Mouse (Mus musculus): ENCODE measurements at regions not wholly inside any gene's neighbourhood (a gene's known extent, or its start where the extent isn't known, plus 50 kb on each side); places are given as distances from the start of the nearest gene placed in this dataset.

- H3K9ac ChIP-seq (replicated peaks): no peak overlapping the region
- ATAC-seq (ENCODE audit: low FRiP score): no peak
- no peaks in the 10 kb centered on the region; the same call in 1 of the 2 replicates for H3K27me3 ChIP-seq (replicated peaks)
- WGBS: 78% methylated on average over 6 of the region's 6 CpGs
- H3K36me3 ChIP-seq: no peaks in the 10 kb centered on the region
- no peaks in the 10 kb centered on the region for H3K9me3 ChIP-seq (replicated peaks)
- H3K4me3 ChIP-seq (replicated peaks): no peak overlapping the region
- no peak overlapping the region for H3K27ac ChIP-seq (replicated peaks)
- peaks cover 22% of the 10 kb centered on the region for H3K4me1 ChIP-seq
- no peak overlapping the region for H3K4me2 ChIP-seq
Measured at GRCm38 (mm10) chr3:149253080-149253479, 262.7 kb upstream of the Adgrl2 start.

- H3K4me2 ChIP-seq: no peak overlapping the region
- H3K4me3 ChIP-seq (replicated peaks): no peak overlapping the region
- no peak for ATAC-seq (ENCODE audit: low FRiP score)
- H3K27ac ChIP-seq (replicated peaks): no peak overlapping the region
- no peaks in the 10 kb centered on the region for H3K36me3 ChIP-seq
- H3K9me3 ChIP-seq (replicated peaks): no peaks in the 10 kb centered on the region
- WGBS: 23% methylated on average over 6 of the region's 6 CpGs
- H3K27me3 ChIP-seq (replicated peaks): no peaks in the 10 kb centered on the region; the same call in 1 of the 2 replicates
- no peak overlapping the region for H3K9ac ChIP-seq (replicated peaks)
- peaks cover 25% of the 10 kb centered on the region for H3K4me1 ChIP-seq
Measured at GRCm38 (mm10) chr3:149252144-149252543, 261.8 kb upstream of the Adgrl2 start.

- Histone ChIP-seq H3K27ac (replicated peaks) (peak overlapping the region; percentile 43; the same call in 1 of the 2 replicates), H3K9ac (replicated peaks) (no peak overlapping the region), H3K36me3 (no peaks in the 10 kb centered on the region), H3K27me3 (replicated peaks) (no peaks in the 10 kb centered on the region), H3K4me1 (peaks cover 15% of the 10 kb centered on the region; the same call in 1 of the 2 replicates), H3K4me3 (replicated peaks) (no peak overlapping the region), H3K4me2 (peak overlapping the region; percentile 38), H3K9me3 (replicated peaks) (no peaks in the 10 kb centered on the region)
- peak; percentile 69; the same call in 1 of the 2 replicates for ATAC-seq (ENCODE audit: low FRiP score)
- 27% methylated on average over 6 of the region's 6 CpGs for WGBS
Measured at GRCm38 (mm10) chr3:149247626-149247987, 257.3 kb upstream of the Adgrl2 start.

- H3K9ac ChIP-seq (replicated peaks): no peak overlapping the region
- no peaks in the 10 kb centered on the region for H3K9me3 ChIP-seq (replicated peaks)
- peak overlapping the region; percentile 38 for H3K4me2 ChIP-seq
- H3K36me3 ChIP-seq: no peaks in the 10 kb centered on the region
- no peaks in the 10 kb centered on the region for H3K27me3 ChIP-seq (replicated peaks)
- no peak overlapping the region for H3K4me3 ChIP-seq (replicated peaks)
- ATAC-seq (ENCODE audit: low FRiP score): peak; percentile 80
- WGBS: 17% methylated on average over 10 of the region's 10 CpGs
- H3K27ac ChIP-seq (replicated peaks): no peak overlapping the region; the same call in 1 of the 2 replicates
- H3K4me1 ChIP-seq: peaks cover 10% of the 10 kb centered on the region; the same call in 1 of the 2 replicates
Measured at GRCm38 (mm10) chr3:149246935-149247625, 256.7 kb upstream of the Adgrl2 start.

GRCm38 (mm10) chr3:149239664-149240063, 249.3 kb upstream of the Adgrl2 start:
- no peak overlapping the region for H3K4me2 ChIP-seq
- no peaks in the 10 kb centered on the region for H3K36me3 ChIP-seq
- no peak overlapping the region for H3K4me3 ChIP-seq (replicated peaks)
- no peak for ATAC-seq (ENCODE audit: low FRiP score)
- no peaks in the 10 kb centered on the region for H3K27me3 ChIP-seq (replicated peaks)
- no peak overlapping the region for H3K27ac ChIP-seq (replicated peaks)
- 95% methylated on average over 3 of the region's 3 CpGs for WGBS
- H3K4me1 ChIP-seq: no peaks in the 10 kb centered on the region
- H3K9me3 ChIP-seq (replicated peaks): no peaks in the 10 kb centered on the region
- H3K9ac ChIP-seq (replicated peaks): no peak overlapping the region

- Histone ChIP-seq H3K4me3 (replicated peaks) (no peak overlapping the region), H3K4me1 (no peaks in the 10 kb centered on the region), H3K9me3 (replicated peaks) (no peaks in the 10 kb centered on the region), H3K27ac (replicated peaks) (no peak overlapping the region), H3K36me3 (no peaks in the 10 kb centered on the region), H3K9ac (replicated peaks) (no peak overlapping the region), H3K27me3 (replicated peaks) (no peaks in the 10 kb centered on the region), H3K4me2 (no peak overlapping the region)
- ATAC-seq (ENCODE audit: low FRiP score): no peak
- 81% methylated on average over 5 of the region's 5 CpGs for WGBS
Measured at GRCm38 (mm10) chr3:149238076-149238475, 247.7 kb upstream of the Adgrl2 start.

- no peaks in the 10 kb centered on the region for H3K36me3 ChIP-seq
- no peaks in the 10 kb centered on the region for H3K9me3 ChIP-seq (replicated peaks)
- 96% methylated on average over 3 of the region's 3 CpGs for WGBS
- no peak overlapping the region for H3K4me2 ChIP-seq
- no peak overlapping the region for H3K9ac ChIP-seq (replicated peaks)
- no peak overlapping the region for H3K4me3 ChIP-seq (replicated peaks)
- no peaks in the 10 kb centered on the region for H3K27me3 ChIP-seq (replicated peaks)
- no peaks in the 10 kb centered on the region for H3K4me1 ChIP-seq
- no peak for ATAC-seq (ENCODE audit: low FRiP score)
- H3K27ac ChIP-seq (replicated peaks): no peak overlapping the region
Measured at GRCm38 (mm10) chr3:149235183-149235582, 244.8 kb upstream of the Adgrl2 start.

- Histone ChIP-seq H3K4me2 (no peak overlapping the region), H3K4me3 (replicated peaks) (no peak overlapping the region), H3K4me1 (no peaks in the 10 kb centered on the region), H3K9me3 (replicated peaks) (no peaks in the 10 kb centered on the region), H3K27me3 (replicated peaks) (no peaks in the 10 kb centered on the region), H3K27ac (replicated peaks) (no peak overlapping the region), H3K9ac (replicated peaks) (no peak overlapping the region), H3K36me3 (no peaks in the 10 kb centered on the region)
- 85% methylated on average over 8 of the region's 8 CpGs for WGBS
- no peak for ATAC-seq (ENCODE audit: low FRiP score)
Measured at GRCm38 (mm10) chr3:149233691-149234131, 243.4 kb upstream of the Adgrl2 start.

- WGBS: 85% methylated on average over 7 of the region's 7 CpGs
- H3K4me1 ChIP-seq: no peaks in the 10 kb centered on the region
- H3K4me2 ChIP-seq: no peak overlapping the region
- no peaks in the 10 kb centered on the region for H3K36me3 ChIP-seq
- H3K27me3 ChIP-seq (replicated peaks): no peaks in the 10 kb centered on the region
- no peaks in the 10 kb centered on the region for H3K9me3 ChIP-seq (replicated peaks)
- H3K27ac ChIP-seq (replicated peaks): no peak overlapping the region
- H3K4me3 ChIP-seq (replicated peaks): no peak overlapping the region
- H3K9ac ChIP-seq (replicated peaks): no peak overlapping the region
- no peak for ATAC-seq (ENCODE audit: low FRiP score)
Measured at GRCm38 (mm10) chr3:149233191-149233641, 242.9 kb upstream of the Adgrl2 start.

GRCm38 (mm10) chr3:149231346-149231745, 241.0 kb upstream of the Adgrl2 start:
- 80% methylated on average over 3 of the region's 3 CpGs for WGBS
- no peak for ATAC-seq (ENCODE audit: low FRiP score)

GRCm38 (mm10) chr3:149227556-149227955, 237.2 kb upstream of the Adgrl2 start:
- Histone ChIP-seq H3K4me2 (no peak overlapping the region), H3K36me3 (no peaks in the 10 kb centered on the region), H3K4me1 (no peaks in the 10 kb centered on the region), H3K9me3 (replicated peaks) (no peaks in the 10 kb centered on the region), H3K4me3 (replicated peaks) (no peak overlapping the region), H3K27me3 (replicated peaks) (no peaks in the 10 kb centered on the region), H3K27ac (replicated peaks) (no peak overlapping the region), H3K9ac (replicated peaks) (no peak overlapping the region)
- no peak for ATAC-seq (ENCODE audit: low FRiP score)
- 85% methylated on average over 5 of the region's 5 CpGs for WGBS

More at GRCm38 (mm10) chr3:149231346-149231745, 241.0 kb upstream of the Adgrl2 start:
- Histone ChIP-seq H3K27me3 (replicated peaks) (no peaks in the 10 kb centered on the region), H3K36me3 (no peaks in the 10 kb centered on the region), H3K4me1 (no peaks in the 10 kb centered on the region), H3K4me3 (replicated peaks) (no peak overlapping the region), H3K9me3 (replicated peaks) (no peaks in the 10 kb centered on the region), H3K27ac (replicated peaks) (no peak overlapping the region), H3K4me2 (no peak overlapping the region), H3K9ac (replicated peaks) (no peak overlapping the region)

- 84% methylated on average over 4 of the region's 4 CpGs for WGBS
- no peaks in the 10 kb centered on the region for H3K36me3 ChIP-seq
- no peak overlapping the region for H3K27ac ChIP-seq (replicated peaks)
- no peaks in the 10 kb centered on the region for H3K9me3 ChIP-seq (replicated peaks)
- H3K27me3 ChIP-seq (replicated peaks): no peaks in the 10 kb centered on the region
- no peaks in the 10 kb centered on the region for H3K4me1 ChIP-seq
- H3K4me2 ChIP-seq: no peak overlapping the region
- H3K9ac ChIP-seq (replicated peaks): no peak overlapping the region
- no peak overlapping the region for H3K4me3 ChIP-seq (replicated peaks)
- ATAC-seq (ENCODE audit: low FRiP score): no peak
Measured at GRCm38 (mm10) chr3:149226723-149227122, 236.4 kb upstream of the Adgrl2 start.

Data from neural tube, embryonic 15.5 days (tissue).